In genomic region chr6:124965747-124966146, GRCm38 (mm10) we compare ENCODE assay signal across 8 mouse cellular contexts. TPM values are rescaled to one million over a fixed set of nuclear protein-coding genes. Genes with fewer than 3 reads are reported as not detected.
DNase-seq lines count a peak whose midpoint lies in the region; ATAC-seq lines count a peak whose summit lies in the region.

No protein-coding gene starts in this region.

- 12% methylated on average over 15 of the region's 15 CpGs for WGBS in kidney, embryonic 15.5 days
- WGBS in forebrain, embryonic 14.5 days, result 16% methylated on average over 15 of the region's 15 CpGs

- H3K4me2 ChIP-seq in kidney, embryonic 15.5 days, result peak overlapping the region; percentile 85
- peak overlapping the region; percentile 96 for H3K4me2 ChIP-seq in forebrain, embryonic 14.5 days (ENCODE audit: low read length)

- H3K4me3 ChIP-seq in kidney, embryonic 15.5 days (replicated peaks), result peak overlapping the region; percentile 72
- peak overlapping the region; percentile 87 for H3K4me3 ChIP-seq in forebrain, embryonic 14.5 days (ENCODE audit: low read depth, low read length)

- H3K27me3 ChIP-seq in kidney, embryonic 15.5 days, result no peaks in the 10 kb centered on the region
- H3K27me3 ChIP-seq in forebrain, embryonic 14.5 days (replicated peaks; ENCODE audit: control insufficient read depth, insufficient read depth, low read length), result no peaks in the 10 kb centered on the region

- H3K9me3 ChIP-seq in kidney, embryonic 15.5 days (replicated peaks), result no peaks in the 10 kb centered on the region
- H3K9me3 ChIP-seq in forebrain, embryonic 14.5 days (replicated peaks; ENCODE audit: control insufficient read depth, low read length), result no peaks in the 10 kb centered on the region

- H3K4me1 ChIP-seq in kidney, embryonic 15.5 days, result peaks cover 17% of the 10 kb centered on the region
- peaks cover 10% of the 10 kb centered on the region for H3K4me1 ChIP-seq in forebrain, embryonic 14.5 days (ENCODE audit: control insufficient read depth, insufficient read depth, low read length)

- peak overlapping the region; percentile 95 for H3K9ac ChIP-seq in kidney, embryonic 15.5 days
- H3K9ac ChIP-seq in forebrain, embryonic 14.5 days (ENCODE audit: low read length), result peak overlapping the region; percentile 93

- H3K27ac ChIP-seq in kidney, embryonic 15.5 days, result peak overlapping the region; percentile 94
- H3K27ac ChIP-seq in forebrain, embryonic 14.5 days (ENCODE audit: low read depth, low read length), result peak overlapping the region; percentile 91

- ATAC-seq in kidney, embryonic 15.5 days (replicated peaks; ENCODE audit: low FRiP score), result no peak
- ATAC-seq in forebrain, embryonic 14.5 days, result no peak

- DNase-seq in kidney, adult 18-20 months, result no peak
- peak; percentile 16 for DNase-seq in MEL-GATA-1-ER (ENCODE audit: extremely low read depth, low read depth)
- DNase-seq in forebrain, embryonic 14.5 days (ENCODE audit: low spot score), result peak; percentile 4
- peak; percentile 2 for DNase-seq in mesoderm, embryonic 11.5 days (ENCODE audit: low read depth, low spot score)
- no peak for DNase-seq in layer of hippocampus, adult 9-10 months (ENCODE audit: low spot score)
- DNase-seq in natural killer cell, adult 2 months (ENCODE audit: low spot score in 2 of 2), result no peak
- no peak for DNase-seq in layer of hippocampus, adult 9-11 months

- H3K36me3 ChIP-seq in kidney, embryonic 15.5 days, result peaks cover 35% of the 10 kb centered on the region
- peaks cover 17% of the 10 kb centered on the region for H3K36me3 ChIP-seq in forebrain, embryonic 14.5 days (ENCODE audit: control insufficient read depth, insufficient read depth, low read length)

RNA-seq across cellular contexts. Expression of gene Cops7a, which starts 0.4 kb away (rescaled TPM):
- polyA plus RNA-seq in kidney, embryonic 15.5 days (2015; fragmentation: Nextera tagmentation; extraction: Ambion mirVana), result 163 and 164 TPM in 2 replicates
- 96.5 and 105 TPM in 2 replicates for polyA plus RNA-seq in forebrain, embryonic 14.5 days (2014; fragmentation: Nextera tagmentation; extraction: Ambion mirVana)

RNA-seq across cellular contexts. Expression of gene Pianp, which starts 30.7 kb away (rescaled TPM):
- 1.4 and 3.1 TPM in 2 replicates for polyA plus RNA-seq in kidney, embryonic 15.5 days (2015; fragmentation: Nextera tagmentation; extraction: Ambion mirVana)
- polyA plus RNA-seq in forebrain, embryonic 14.5 days (2014; fragmentation: Nextera tagmentation; extraction: Ambion mirVana), result 22.6 and 28.0 TPM in 2 replicates

RNA-seq across cellular contexts. Expression of gene Mlf2, which starts 34.6 kb away (rescaled TPM):
- 357 and 385 TPM in 2 replicates for polyA plus RNA-seq in kidney, embryonic 15.5 days (2015; fragmentation: Nextera tagmentation; extraction: Ambion mirVana)
- 470 and 520 TPM in 2 replicates for polyA plus RNA-seq in forebrain, embryonic 14.5 days (2014; fragmentation: Nextera tagmentation; extraction: Ambion mirVana)

RNA-seq across cellular contexts. Expression of gene Zfp384, which starts 43.2 kb away (rescaled TPM):
- 16.1 and 17.8 TPM in 2 replicates for polyA plus RNA-seq in kidney, embryonic 15.5 days (2015; fragmentation: Nextera tagmentation; extraction: Ambion mirVana)
- polyA plus RNA-seq in forebrain, embryonic 14.5 days (2014; fragmentation: Nextera tagmentation; extraction: Ambion mirVana), result 8.4 and 9.8 TPM in 2 replicates

RNA-seq across cellular contexts. Expression of gene Ptms, which starts 45.8 kb away (rescaled TPM):
- polyA plus RNA-seq in kidney, embryonic 15.5 days (2015; fragmentation: Nextera tagmentation; extraction: Ambion mirVana), result 320 TPM in 2 replicates
- 479 and 481 TPM in 2 replicates for polyA plus RNA-seq in forebrain, embryonic 14.5 days (2014; fragmentation: Nextera tagmentation; extraction: Ambion mirVana)

Comparison
In these comparisons a context has a peak if more than half of its experiments do, and no peak if none do; other contexts are left out.
1. DNase-seq: peak in MEL-GATA-1-ER (single experiment), forebrain, embryonic 14.5 days (single experiment) and mesoderm, embryonic 11.5 days (single experiment); none in kidney, adult 18-20 months (single experiment), layer of hippocampus, adult 9-10 months (single experiment), natural killer cell, adult 2 months (0 of 2) and layer of hippocampus, adult 9-11 months (single experiment).